ENCODE assay signal across 15 mouse cellular contexts in genomic region chr17:79461681-79462091, GRCm38 (mm10).
DNase-seq lines count a peak whose midpoint lies in the region; ATAC-seq and TF ChIP-seq lines count a peak whose summit lies in the region.
"Had no signal": no experiment of that assay in that cellular context is flagged by ENCODE, and none has a peak within 500 bp of the region (broad histone marks: within the 10 kb centered on the region; RNA-seq: fewer than 3 reads in every experiment).

No protein-coding gene starts in this region.

- H3K27ac ChIP-seq in heart, postnatal 0 days (ENCODE audit: low read depth): peak overlapping the region; percentile 30; the same call in 1 of the 2 replicates
- no peak overlapping the region for H3K27ac ChIP-seq in heart, adult 2 months
- no peak overlapping the region for H3K27ac ChIP-seq in hindbrain, embryonic 11.5 days (ENCODE audit: low read depth, low read length)
- H3K27ac ChIP-seq: gastrocnemius, adult 2 months; hindbrain, embryonic 15.5 days had no signal

- no peaks in the 10 kb centered on the region for H3K27me3 ChIP-seq in heart, postnatal 0 days (ENCODE audit: control insufficient read depth, insufficient read depth, low read length)
- H3K27me3 ChIP-seq in heart, adult 2 months (ENCODE audit: control insufficient read depth, insufficient read depth, low read length): no peaks in the 10 kb centered on the region
- H3K27me3 ChIP-seq in hindbrain, embryonic 11.5 days (ENCODE audit: control insufficient read depth, insufficient read depth, low read length): no peaks in the 10 kb centered on the region
- H3K27me3 ChIP-seq: hindbrain, embryonic 15.5 days had no signal

- H3K4me2 ChIP-seq in heart, postnatal 0 days (ENCODE audit: low read depth, low read length): no peak overlapping the region
- no peak overlapping the region for H3K4me2 ChIP-seq in hindbrain, embryonic 11.5 days (replicated peaks; ENCODE audit: low read depth, low read length)
- H3K4me2 ChIP-seq: hindbrain, embryonic 15.5 days had no signal

- no peak overlapping the region for H3K9ac ChIP-seq in heart, postnatal 0 days (replicated peaks; ENCODE audit: low read depth, low read length)
- no peak overlapping the region for H3K9ac ChIP-seq in heart, adult 2 months (ENCODE audit: low read depth, low read length)
- no peak overlapping the region for H3K9ac ChIP-seq in hindbrain, embryonic 11.5 days (ENCODE audit: low read depth, low read length)
- H3K9ac ChIP-seq: hindbrain, embryonic 15.5 days had no signal

- no peak for TF ChIP-seq EP300 in heart, postnatal 0 days (IDR thresholded peaks at IDR 0.05; ENCODE audit: low read depth)
- no peak for TF ChIP-seq EP300 in heart, adult 2 months (IDR thresholded peaks at IDR 0.05; ENCODE audit: insufficient read depth, low read depth, low read length)

- intact Hi-C loops in heart, adult 2 months (cut with DNase I): no loop called here

- TF ChIP-seq POLR2A in heart, adult 2 months (IDR thresholded peaks at IDR 0.05; ENCODE audit: insufficient read depth, low read depth, low read length): no peak
- no peak for TF ChIP-seq POLR2A in brain, embryonic 14.5 days (IDR thresholded peaks at IDR 0.05; ENCODE audit: borderline replicate concordance, extremely low read depth, insufficient read depth, insufficient read length, poor library complexity, severe bottlenecking)

- WGBS in heart, postnatal 0 days: 51% methylated on average over 3 of the region's 3 CpGs
- 56% methylated on average over 3 of the region's 3 CpGs for WGBS in heart, adult 2 months
- WGBS in hindbrain, embryonic 11.5 days: 74% methylated on average over 3 of the region's 3 CpGs

- TF ChIP-seq CTCF in heart, postnatal 0 days (IDR thresholded peaks at IDR 0.05; ENCODE audit: low read depth): no peak
- no peak for TF ChIP-seq CTCF in heart, adult 2 months (IDR thresholded peaks at IDR 0.05)
- TF ChIP-seq CTCF in brain, embryonic 14.5 days (IDR thresholded peaks at IDR 0.05; ENCODE audit: borderline replicate concordance, extremely low read depth, insufficient read depth, insufficient read length): no peak

- no peaks in the 10 kb centered on the region for H3K36me3 ChIP-seq in heart, postnatal 0 days (replicated peaks; ENCODE audit: control insufficient read depth, insufficient read depth, low read length)
- H3K36me3 ChIP-seq in heart, adult 2 months (ENCODE audit: control insufficient read depth, insufficient read depth, low read length): no peaks in the 10 kb centered on the region
- H3K36me3 ChIP-seq in hindbrain, embryonic 11.5 days (ENCODE audit: control insufficient read depth, insufficient read depth, low read length): no peaks in the 10 kb centered on the region
- H3K36me3 ChIP-seq: hindbrain, embryonic 15.5 days had no signal

- H3K4me1 ChIP-seq in heart, postnatal 0 days (ENCODE audit: control insufficient read depth, insufficient read depth): no peaks in the 10 kb centered on the region
- no peaks in the 10 kb centered on the region for H3K4me1 ChIP-seq in heart, adult 2 months (ENCODE audit: control insufficient read depth, insufficient read depth, low read length)
- H3K4me1 ChIP-seq in hindbrain, embryonic 11.5 days (replicated peaks; ENCODE audit: control insufficient read depth, insufficient read depth, low read length): no peaks in the 10 kb centered on the region
- H3K4me1 ChIP-seq: hindbrain, embryonic 15.5 days had no signal

- no peak for ATAC-seq in heart, postnatal 0 days (ENCODE audit: insufficient read depth, low read depth)
- ATAC-seq in hindbrain, embryonic 11.5 days (ENCODE audit: low FRiP score): no peak
- ATAC-seq: midbrain, embryonic 16.5 days had no signal

- H3K4me3 ChIP-seq in heart, postnatal 0 days (ENCODE audit: low read depth, low read length): no peak overlapping the region
- no peak overlapping the region for H3K4me3 ChIP-seq in heart, adult 2 months
- H3K4me3 ChIP-seq in hindbrain, embryonic 11.5 days (ENCODE audit: low read depth, low read length): no peak overlapping the region
- H3K4me3 ChIP-seq: gastrocnemius, adult 2 months; hindbrain, embryonic 15.5 days had no signal

- H3K9me3 ChIP-seq in heart, postnatal 0 days (replicated peaks; ENCODE audit: control insufficient read depth, low read length): no peaks in the 10 kb centered on the region
- no peaks in the 10 kb centered on the region for H3K9me3 ChIP-seq in hindbrain, embryonic 11.5 days (ENCODE audit: control insufficient read depth, low read length)
- H3K9me3 ChIP-seq: hindbrain, embryonic 15.5 days had no signal

- H3K79me2 ChIP-seq in heart, adult 2 months (replicated peaks; ENCODE audit: control insufficient read depth, insufficient read depth, low read length): no peaks in the 10 kb centered on the region

- DNase-seq in heart, postnatal 0 days (ENCODE audit: low spot score): no peak
- no peak for DNase-seq in heart, adult 2 months
- DNase-seq in Muller cell, postnatal 12 days (ENCODE audit: inconsistent ontology term): peak; percentile 54
- DNase-seq in brain, embryonic 14.5 days (ENCODE audit: low read depth): peak; percentile 65
- peak; percentile 31 for DNase-seq in lung, postnatal 25 days (ENCODE audit: low spot score)
- no peak for DNase-seq in layer of hippocampus, postnatal 10 days (ENCODE audit: low spot score in 2 of 2)
- no peak for DNase-seq in hindbrain, embryonic 11.5 days (ENCODE audit: low spot score)
- DNase-seq in adrenal gland, adult (ENCODE audit: inconsistent age in 2 of 2, low spot score in 1 of 2): no peak
- DNase-seq: adrenal gland, postnatal 10 days; cerebellum, postnatal 36 days; gastrocnemius, adult 2 months; right cerebral cortex, postnatal 4 days; thymus, postnatal 4 days had no signal

Comparison
In these comparisons a context has a peak if more than half of its experiments do, and no peak if none do; other contexts are left out.
1. DNase-seq: peak in Muller cell, postnatal 12 days (single experiment), brain, embryonic 14.5 days (single experiment) and lung, postnatal 25 days (single experiment); none in heart, postnatal 0 days (single experiment), heart, adult 2 months (0 of 2), layer of hippocampus, postnatal 10 days (0 of 2), hindbrain, embryonic 11.5 days (single experiment) and adrenal gland, adult (0 of 2).